Mouse (Mus musculus): Measurements from ENCODE around the gene Flt3. TPM values are rescaled to one million over a fixed set of nuclear protein-coding genes. Genes with fewer than 3 reads are reported as not detected.

Flt3 gene
- polyA plus RNA-seq (2016; fragmentation: Nextera tagmentation; extraction: Ambion mirVana), result 0.05 and 0.11 TPM in 2 replicates

GRCm38 (mm10) chr5:147399843-147400504 is at the start of gene Flt3:
Gene Flt3, minus strand, starts transcription at chr5:147400489.
- Histone ChIP-seq H3K27me3 (peaks cover 54% of the 10 kb centered on the region), H3K9ac (peak within 1 kb of the TSS; percentile 25; the same call in 1 of the 2 replicates)

GRCm38 (mm10) chr5:147448933-147449332 is 48.6 kb upstream of the Flt3 start:
- Histone ChIP-seq H3K27me3 (no peaks in the 10 kb centered on the region), H3K9ac (no peak overlapping the region), H3K36me3 (replicated peaks) (peaks cover 3% of the 10 kb centered on the region; the same call in 1 of the 2 replicates), H3K9me3 (no peaks in the 10 kb centered on the region), H3K4me3 (replicated peaks) (no peak overlapping the region), H3K4me1 (0 out of 2 replicates have a peak, but pooled peaks cover 3% of the 10 kb centered on the region), H3K4me2 (no peak overlapping the region), H3K27ac (no peak overlapping the region)
- WGBS, result 80% methylated on average over 4 of the region's 4 CpGs
- no peak for ATAC-seq (ENCODE audit: low FRiP score)

More at GRCm38 (mm10) chr5:147399843-147400504, at the start of gene Flt3:
- H3K36me3 ChIP-seq (replicated peaks), result no peaks in the 10 kb centered on the region
- peak; percentile 67; the same call in 1 of the 2 replicates for ATAC-seq (ENCODE audit: low FRiP score)
- no peaks in the 10 kb centered on the region for H3K9me3 ChIP-seq
- peak within 1 kb of the TSS; percentile 76 for H3K4me2 ChIP-seq
- H3K27ac ChIP-seq, result no peak within 1 kb of the TSS
- WGBS, result 1% methylated on average over 56 of the region's 56 CpGs
- H3K4me3 ChIP-seq (replicated peaks), result peak within 1 kb of the TSS; percentile 44
- peaks cover 14% of the 10 kb centered on the region; the same call in 1 of the 2 replicates for H3K4me1 ChIP-seq

GRCm38 (mm10) chr5:147448526-147448925 is 48.2 kb upstream of the Flt3 start:
- H3K9ac ChIP-seq, result no peak overlapping the region
- WGBS, result 45% methylated on average over 4 of the region's 4 CpGs
- no peaks in the 10 kb centered on the region for H3K27me3 ChIP-seq
- H3K27ac ChIP-seq, result no peak overlapping the region
- 0 out of 2 replicates have a peak, but pooled peaks cover 3% of the 10 kb centered on the region for H3K4me1 ChIP-seq
- H3K4me3 ChIP-seq (replicated peaks), result no peak overlapping the region
- peaks cover 3% of the 10 kb centered on the region; the same call in 1 of the 2 replicates for H3K36me3 ChIP-seq (replicated peaks)
- no peak overlapping the region for H3K4me2 ChIP-seq
- ATAC-seq (ENCODE audit: low FRiP score), result no peak
- H3K9me3 ChIP-seq, result no peaks in the 10 kb centered on the region

GRCm38 (mm10) chr5:147445252-147445651 is 45.0 kb upstream of the Flt3 start:
- Histone ChIP-seq H3K4me2 (no peak overlapping the region), H3K9ac (no peak overlapping the region), H3K36me3 (replicated peaks) (no peaks in the 10 kb centered on the region), H3K27me3 (no peaks in the 10 kb centered on the region), H3K4me3 (replicated peaks) (no peak overlapping the region), H3K9me3 (no peaks in the 10 kb centered on the region), H3K4me1 (0 out of 2 replicates have a peak, but pooled peaks cover 3% of the 10 kb centered on the region), H3K27ac (no peak overlapping the region)
- ATAC-seq (ENCODE audit: low FRiP score), result no peak
- 89% methylated on average over 4 of the region's 4 CpGs for WGBS

GRCm38 (mm10) chr5:147444757-147445156 is 44.5 kb upstream of the Flt3 start:
- no peak overlapping the region for H3K27ac ChIP-seq
- no peaks in the 10 kb centered on the region for H3K36me3 ChIP-seq (replicated peaks)
- no peak overlapping the region for H3K9ac ChIP-seq
- 0 out of 2 replicates have a peak, but pooled peaks cover 3% of the 10 kb centered on the region for H3K4me1 ChIP-seq
- WGBS, result 93% methylated on average over 2 of the region's 2 CpGs
- H3K4me2 ChIP-seq, result no peak overlapping the region
- H3K4me3 ChIP-seq (replicated peaks), result no peak overlapping the region
- H3K9me3 ChIP-seq, result no peaks in the 10 kb centered on the region
- no peaks in the 10 kb centered on the region for H3K27me3 ChIP-seq
- ATAC-seq (ENCODE audit: low FRiP score), result no peak

- ATAC-seq (ENCODE audit: low FRiP score), result no peak
- H3K36me3 ChIP-seq (replicated peaks), result no peaks in the 10 kb centered on the region
- no peak overlapping the region for H3K4me2 ChIP-seq
- H3K27me3 ChIP-seq, result no peaks in the 10 kb centered on the region
- no peak overlapping the region for H3K27ac ChIP-seq
- no peak overlapping the region for H3K4me3 ChIP-seq (replicated peaks)
- 90% methylated on average over 6 of the region's 6 CpGs for whole genome bisulfite sequencing
- no peaks in the 10 kb centered on the region for H3K9me3 ChIP-seq
- H3K9ac ChIP-seq, result no peak overlapping the region
- H3K4me1 ChIP-seq, result 0 out of 2 replicates have a peak, but pooled peaks cover 3% of the 10 kb centered on the region
These were observed 44.0 kb upstream of the Flt3 start for GRCm38 (mm10) chr5:147444298-147444697.

- Histone ChIP-seq H3K36me3 (replicated peaks) (no peaks in the 10 kb centered on the region), H3K9ac (no peak overlapping the region), H3K9me3 (no peaks in the 10 kb centered on the region), H3K4me2 (no peak overlapping the region), H3K27me3 (no peaks in the 10 kb centered on the region), H3K4me3 (replicated peaks) (no peak overlapping the region), H3K4me1 (peaks cover 4% of the 10 kb centered on the region; the same call in 1 of the 2 replicates), H3K27ac (no peak overlapping the region)
- WGBS, result 84% methylated on average over 4 of the region's 4 CpGs
- no peak for ATAC-seq (ENCODE audit: low FRiP score)
These were observed 42.5 kb upstream of the Flt3 start for GRCm38 (mm10) chr5:147442741-147443140.

GRCm38 (mm10) chr5:147441979-147442378 is 41.7 kb upstream of the Flt3 start:
- no peak overlapping the region for H3K27ac ChIP-seq
- no peaks in the 10 kb centered on the region for H3K27me3 ChIP-seq
- no peak overlapping the region for H3K4me2 ChIP-seq
- no peak overlapping the region for H3K9ac ChIP-seq
- H3K36me3 ChIP-seq (replicated peaks), result no peaks in the 10 kb centered on the region
- peaks cover 4% of the 10 kb centered on the region; the same call in 1 of the 2 replicates for H3K4me1 ChIP-seq
- no peak overlapping the region for H3K4me3 ChIP-seq (replicated peaks)
- 87% methylated on average over 1 of the region's 1 CpGs for WGBS
- no peaks in the 10 kb centered on the region for H3K9me3 ChIP-seq
- ATAC-seq (ENCODE audit: low FRiP score), result no peak

- H3K27me3 ChIP-seq, result no peaks in the 10 kb centered on the region
- no peaks in the 10 kb centered on the region for H3K36me3 ChIP-seq (replicated peaks)
- no peak for ATAC-seq (ENCODE audit: low FRiP score)
- H3K9me3 ChIP-seq, result no peaks in the 10 kb centered on the region
- H3K4me1 ChIP-seq, result peaks cover 10% of the 10 kb centered on the region
- H3K4me2 ChIP-seq, result no peak overlapping the region
- 86% methylated on average over 3 of the region's 3 CpGs for WGBS
- H3K9ac ChIP-seq, result no peak overlapping the region
- no peak overlapping the region for H3K4me3 ChIP-seq (replicated peaks)
- no peak overlapping the region for H3K27ac ChIP-seq
These were observed 40.8 kb upstream of the Flt3 start for GRCm38 (mm10) chr5:147440996-147441507.

- Histone ChIP-seq H3K9ac (no peak overlapping the region), H3K4me3 (replicated peaks) (no peak overlapping the region), H3K36me3 (replicated peaks) (no peaks in the 10 kb centered on the region), H3K4me1 (peaks cover 41% of the 10 kb centered on the region), H3K27me3 (no peaks in the 10 kb centered on the region), H3K4me2 (no peak overlapping the region), H3K9me3 (no peaks in the 10 kb centered on the region), H3K27ac (peak overlapping the region; percentile 36; the same call in 1 of the 2 replicates)
- no peak for ATAC-seq (ENCODE audit: low FRiP score)
- 47% methylated on average over 5 of the region's 5 CpGs for WGBS
These were observed 36.2 kb upstream of the Flt3 start for GRCm38 (mm10) chr5:147436491-147436890.

- H3K9me3 ChIP-seq, result no peaks in the 10 kb centered on the region
- ATAC-seq (ENCODE audit: low FRiP score), result no peak
- no peaks in the 10 kb centered on the region for H3K27me3 ChIP-seq
- peaks cover 42% of the 10 kb centered on the region for H3K4me1 ChIP-seq
- 80% methylated on average over 2 of the region's 2 CpGs for WGBS
- no peak overlapping the region for H3K9ac ChIP-seq
- no peak overlapping the region for H3K27ac ChIP-seq
- H3K36me3 ChIP-seq (replicated peaks), result no peaks in the 10 kb centered on the region
- no peak overlapping the region for H3K4me2 ChIP-seq
- no peak overlapping the region for H3K4me3 ChIP-seq (replicated peaks)
These were observed 35.5 kb upstream of the Flt3 start for GRCm38 (mm10) chr5:147435751-147436150.

GRCm38 (mm10) chr5:147435224-147435623 is 34.9 kb upstream of the Flt3 start:
- H3K36me3 ChIP-seq (replicated peaks), result no peaks in the 10 kb centered on the region
- WGBS, result 77% methylated on average over 4 of the region's 4 CpGs
- no peak overlapping the region for H3K9ac ChIP-seq
- no peak overlapping the region for H3K4me3 ChIP-seq (replicated peaks)
- no peak for ATAC-seq (ENCODE audit: low FRiP score)
- no peaks in the 10 kb centered on the region for H3K9me3 ChIP-seq
- no peak overlapping the region for H3K27ac ChIP-seq
- no peaks in the 10 kb centered on the region for H3K27me3 ChIP-seq
- H3K4me1 ChIP-seq, result peaks cover 42% of the 10 kb centered on the region
- no peak overlapping the region for H3K4me2 ChIP-seq

- Histone ChIP-seq H3K27me3 (no peaks in the 10 kb centered on the region), H3K36me3 (replicated peaks) (no peaks in the 10 kb centered on the region), H3K4me1 (peaks cover 47% of the 10 kb centered on the region), H3K9me3 (no peaks in the 10 kb centered on the region), H3K4me2 (no peak overlapping the region), H3K27ac (no peak overlapping the region), H3K4me3 (replicated peaks) (no peak overlapping the region), H3K9ac (no peak overlapping the region)
- ATAC-seq (ENCODE audit: low FRiP score), result no peak
- WGBS, result 94% methylated on average over 8 of the region's 8 CpGs
These were observed 32.6 kb upstream of the Flt3 start for GRCm38 (mm10) chr5:147432927-147433326.
